Mouse (Mus musculus) heart, embryonic 14.5 days (tissue): ENCODE measurements around the gene Klhl15. TPM values are rescaled to one million over a fixed set of nuclear protein-coding genes. Genes with fewer than 3 reads are reported as not detected.
"Not testable (repeated sequence)": the region's sequence is repeated elsewhere in the genome, so short reads cannot be mapped to it uniquely, and the experiment has no call there.

ENCODE experiments used
- ATAC-seq: fragments of 200-750 bp; cut with Nextera tagmentation; 2 replicates; pipeline ENCODE4 v1.8.0; 2017; ENCODE audit warnings: low read depth, moderate TSS enrichment; ENCODE audit not compliant: insufficient number of reproducible peaks, insufficient read depth, low FRiP score
- H3K27ac ChIP-seq, 2 experiments: fragments of 200-500 bp in 1 of 2; fragments of 300-500 bp in 1 of 2; sonication (generic) in 1 of 2; replicated peaks in 1 of 2; 2 replicates each; pipeline ENCODE4 v1.5.1; 2012 to 2014; ENCODE audit warnings: low read depth in 2 of 2, low read length in 2 of 2, control low read depth in 1 of 2, mild to moderate bottlenecking in 1 of 2, mixed read lengths in 1 of 2; ENCODE audit not compliant: control insufficient read depth in 1 of 2, insufficient read depth in 1 of 2
- H3K27me3 ChIP-seq: fragments of 300-500 bp; sonication (generic); 2 replicates; pipeline ENCODE4 v1.6.1; 2014; ENCODE audit warnings: mild to moderate bottlenecking, low read length, control low read depth; ENCODE audit not compliant: control insufficient read depth, insufficient read depth
- H3K36me3 ChIP-seq: fragments of 300-500 bp; sonication (generic); 2 replicates; pipeline ENCODE4 v1.6.1; 2014; ENCODE audit warnings: mild to moderate bottlenecking, control low read depth, low read length, mixed read lengths; ENCODE audit not compliant: control insufficient read depth, insufficient read depth
- H3K4me1 ChIP-seq, 2 experiments: fragments of 200-500 bp in 1 of 2; fragments of 300-500 bp in 1 of 2; sonication (generic) in 1 of 2; 2 replicates each; pipeline ENCODE4 v1.6.1; 2012 to 2014; ENCODE audit warnings: low read length in 2 of 2, control low read depth in 1 of 2, mixed read lengths in 1 of 2; ENCODE audit not compliant: control insufficient read depth in 2 of 2, insufficient read depth in 2 of 2
- H3K4me2 ChIP-seq: fragments of 300-500 bp; sonication (generic); 2 replicates; pipeline ENCODE4 v1.6.1; 2014; ENCODE audit warnings: mild to moderate bottlenecking, low read length
- H3K4me3 ChIP-seq, 2 experiments: fragments of 200-500 bp in 1 of 2; fragments of 300-500 bp in 1 of 2; sonication (generic) in 1 of 2; 2 replicates each; pipeline ENCODE4 v1.5.1; 2012 to 2014; ENCODE audit warnings: low read length in 2 of 2, mild to moderate bottlenecking in 2 of 2, control low read depth in 1 of 2, low read depth in 1 of 2, moderate library complexity in 1 of 2; ENCODE audit not compliant: control insufficient read depth in 1 of 2, insufficient read depth in 1 of 2
- H3K9ac ChIP-seq: fragments of 300-500 bp; sonication (generic); 2 replicates; pipeline ENCODE4 v1.6.1; 2014; ENCODE audit warnings: mild to moderate bottlenecking, low read length
- H3K9me3 ChIP-seq: fragments of 300-500 bp; sonication (generic); 2 replicates; pipeline ENCODE4 v1.6.1; 2016; ENCODE audit warnings: low read length, control low read depth; ENCODE audit not compliant: control insufficient read depth
- WGBS: fragments of 180-500 bp; shearing (Covaris S2); extraction: QIAGEN DNeasy Blood & Tissue Kit; methylation state at CpG from one replicate; pipeline ENCODE4 v1.1.7; 2014; 5-methylcytosine and 5-hydroxymethylcytosine counted together
- polyA plus RNA-seq: library from polyadenylated mRNA; unstranded; fragments of >200 nt; fragmentation: Nextera tagmentation; extraction: Ambion mirVana; gene quantifications from 2 replicates; pipeline ENCODE4 v1.2.1, GENCODE M21; 2014

Klhl15 gene
- polyA plus RNA-seq = 5.9 and 6.9 TPM in 2 replicates

- peaks cover 54% of the 10 kb centered on the region for H3K27me3 ChIP-seq
- peak within 1 kb of the TSS; percentile 68 to 80 for H3K4me3 ChIP-seq
- ATAC-seq = peak; percentile 96
- peak within 1 kb of the TSS; percentile 81 to 85 for H3K27ac ChIP-seq
- peak within 1 kb of the TSS; percentile 68 for H3K4me2 ChIP-seq
- no peaks in the 10 kb centered on the region for H3K9me3 ChIP-seq
- WGBS = 10% methylated on average over 35 of the region's 70 CpGs
- H3K36me3 ChIP-seq = no peaks in the 10 kb centered on the region
- peak within 1 kb of the TSS; percentile 84 for H3K9ac ChIP-seq
- H3K4me1 ChIP-seq = no peaks in the 10 kb centered on the region
These were observed at the start of gene Klhl15 for GRCm38 (mm10) chrX:94234532-94235189. Klhl15 (plus strand) TSS chrX:94234599.

DNA sequence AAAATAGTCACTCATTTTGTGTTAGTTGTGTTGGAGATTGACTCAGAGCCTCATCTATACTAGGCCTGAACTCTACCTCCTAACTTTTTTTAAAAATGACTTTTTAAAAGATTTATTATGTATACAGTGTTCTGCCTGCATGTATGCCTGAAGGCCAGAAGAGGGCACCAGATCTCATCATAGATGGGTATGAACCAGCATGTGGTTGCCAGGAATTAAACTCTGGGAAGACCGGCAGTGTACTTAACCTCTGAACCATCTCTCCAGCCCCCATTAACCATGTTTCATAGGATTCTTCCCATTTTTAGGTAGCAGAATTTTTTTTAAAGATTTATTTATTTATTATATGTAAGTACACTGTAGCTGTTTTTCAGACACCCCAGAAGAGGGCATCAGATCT, 49.2 kb upstream of the Klhl15 start:
- no peak for ATAC-seq
- Histone ChIP-seq H3K4me1 (no peaks in the 10 kb centered on the region), H3K4me3 (no peak overlapping the region), H3K9ac (no peak overlapping the region), H3K27me3 (peaks cover 4% of the 10 kb centered on the region; the same call in 1 of the 2 replicates), H3K9me3 (no peaks in the 10 kb centered on the region), H3K36me3 (no peaks in the 10 kb centered on the region), H3K4me2 (no peak overlapping the region), H3K27ac (no peak overlapping the region)
- WGBS = 72% methylated on average over 1 of the region's 1 CpGs

DNA sequence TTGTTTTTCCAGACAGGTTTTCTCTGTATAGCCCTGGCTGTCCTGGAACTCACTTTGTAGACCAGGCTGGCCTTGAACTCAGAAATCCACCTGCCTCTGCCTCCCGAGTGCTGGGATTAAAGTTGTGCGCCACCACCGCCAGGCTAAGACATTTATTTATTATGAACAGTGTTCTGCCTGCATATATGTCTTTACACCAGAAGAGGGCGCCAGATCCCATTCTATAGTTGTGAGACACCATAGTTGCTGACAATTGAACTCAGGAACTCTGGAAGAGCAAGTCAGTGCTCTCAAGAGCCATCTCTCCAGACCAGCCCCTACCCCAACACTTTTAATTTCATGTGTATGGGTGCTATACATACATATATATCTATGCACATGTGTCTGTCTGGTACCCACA, 40.5 kb upstream of the Klhl15 start:
- not testable (repeated sequence) for H3K4me3 ChIP-seq, H3K27me3 ChIP-seq, H3K4me1 ChIP-seq, H3K9ac ChIP-seq, ATAC-seq, H3K27ac ChIP-seq, H3K9me3 ChIP-seq, H3K4me2 ChIP-seq
- WGBS = 72% methylated on average over 4 of the region's 4 CpGs
- H3K36me3 ChIP-seq = peaks cover 82% of the 10 kb centered on the region

DNA sequence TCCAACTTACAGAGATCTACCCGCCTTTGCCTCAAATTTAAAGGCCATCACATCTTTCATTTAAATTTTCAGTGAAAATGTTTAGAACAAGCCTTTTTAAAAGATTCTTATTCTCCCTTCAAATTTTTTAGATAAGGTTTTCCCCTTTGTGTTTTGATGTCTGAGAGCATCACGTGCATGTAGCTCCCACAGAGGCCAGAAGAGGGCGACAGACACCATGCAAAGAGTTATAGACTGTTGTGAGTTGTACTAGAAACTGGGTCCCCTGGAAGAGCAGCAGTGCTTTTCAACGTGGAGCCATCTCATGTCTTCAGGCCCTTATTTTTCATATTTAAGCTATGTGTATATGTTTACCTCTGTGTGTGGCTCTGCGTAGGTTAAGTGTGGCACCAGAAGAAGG, 36.6 kb upstream of the Klhl15 start:
- WGBS = 81% methylated on average over 5 of the region's 5 CpGs
- Histone ChIP-seq H3K4me3 (no peak overlapping the region), H3K4me1 (no peaks in the 10 kb centered on the region), H3K4me2 (no peak overlapping the region), H3K27ac (no peak overlapping the region), H3K9ac (no peak overlapping the region), H3K9me3 (no peaks in the 10 kb centered on the region), H3K27me3 (no peaks in the 10 kb centered on the region), H3K36me3 (peaks cover 98% of the 10 kb centered on the region)
- no peak for ATAC-seq

DNA sequence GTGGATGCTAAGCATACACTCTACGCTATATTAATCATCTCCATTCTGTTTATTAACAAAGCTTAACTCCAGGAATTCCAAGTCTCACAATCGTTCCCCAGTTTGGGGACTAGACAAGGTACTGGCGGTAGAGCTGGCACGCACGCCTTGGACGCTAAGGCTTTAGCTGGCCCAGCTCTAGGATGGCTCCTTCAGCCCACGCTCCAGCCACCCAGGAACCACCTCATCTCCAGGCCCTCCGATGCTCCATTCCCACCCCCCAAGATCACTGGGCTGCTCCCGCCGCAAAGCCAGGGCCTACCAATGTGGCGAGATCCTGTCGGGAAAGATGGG, 22.2 kb upstream of the Klhl15 start:
- Histone ChIP-seq H3K27ac (peak overlapping the region; percentile 46 to 75; a peak in 3 of 4 replicates), H3K9me3 (no peaks in the 10 kb centered on the region), H3K4me3 (peak overlapping the region; percentile 79 to 82), H3K4me1 (no peaks in the 10 kb centered on the region), H3K27me3 (no peaks in the 10 kb centered on the region), H3K9ac (peak overlapping the region; percentile 91), H3K4me2 (peak overlapping the region; percentile 73), H3K36me3 (peaks cover 34% of the 10 kb centered on the region)
- ATAC-seq = peak; percentile 48; the same call in 1 of the 2 replicates
- under 1% methylated on average over 12 of the region's 12 CpGs for WGBS

- Histone ChIP-seq H3K4me3 (peak within 1 kb of the TSS; percentile 79 to 82), H3K27ac (peak within 1 kb of the TSS; percentile 75 to 88), H3K27me3 (no peaks in the 10 kb centered on the region), H3K36me3 (peaks cover 28% of the 10 kb centered on the region), H3K9ac (peak within 1 kb of the TSS; percentile 91), H3K9me3 (no peaks in the 10 kb centered on the region), H3K4me1 (no peaks in the 10 kb centered on the region), H3K4me2 (peak within 1 kb of the TSS; percentile 73)
- WGBS = 0% methylated on average over 52 of the region's 52 CpGs
- peak; percentile 93 for ATAC-seq
These were observed 21.6 kb upstream of the Klhl15 start, which contains the start of gene Eif2s3x for GRCm38 (mm10) chrX:94212597-94213321. Eif2s3x (minus strand) TSS chrX:94212862.

- no peaks in the 10 kb centered on the region for H3K9me3 ChIP-seq
- no peaks in the 10 kb centered on the region for H3K4me1 ChIP-seq
- ATAC-seq = no peak
- 15% methylated on average over 7 of the region's 7 CpGs for WGBS
- H3K27ac ChIP-seq = peak overlapping the region in 1 of 2 experiments; percentile 75; a peak in 2 of 4 replicates
- H3K36me3 ChIP-seq = peaks cover 22% of the 10 kb centered on the region
- H3K27me3 ChIP-seq = no peaks in the 10 kb centered on the region
- peak overlapping the region; percentile 91 for H3K9ac ChIP-seq
- H3K4me2 ChIP-seq = peak overlapping the region; percentile 73
- peak overlapping the region in 1 of 2 experiments; percentile 82; a peak in 2 of 4 replicates for H3K4me3 ChIP-seq
These were observed 21.0 kb upstream of the Klhl15 start for GRCm38 (mm10) chrX:94213384-94213783.
